In genomic region chr12:40139484-40140245, GRCm38 (mm10) we compare ENCODE assay signal across 25 mouse cellular contexts. TPM values are rescaled to one million over a fixed set of nuclear protein-coding genes. Genes with fewer than 3 reads are reported as not detected.
DNase-seq lines count a peak whose midpoint lies in the region; ATAC-seq and TF ChIP-seq lines count a peak whose summit lies in the region.
"Had no signal": no experiment of that assay in that cellular context is flagged by ENCODE, and none has a peak within 500 bp of the region (broad histone marks: within the 10 kb centered on the region; RNA-seq: fewer than 3 reads in every experiment).

No protein-coding gene starts in this region.

- no peaks in the 10 kb centered on the region for H3K36me3 ChIP-seq in kidney, embryonic 15.5 days
- H3K36me3 ChIP-seq in intestine, embryonic 16.5 days (ENCODE audit: control insufficient read depth, insufficient read depth, low read length), result no peaks in the 10 kb centered on the region
- no peaks in the 10 kb centered on the region for H3K36me3 ChIP-seq in small intestine, adult 2 months (ENCODE audit: control insufficient read depth, insufficient read depth, low read length)
- no peaks in the 10 kb centered on the region for H3K36me3 ChIP-seq in midbrain, embryonic 13.5 days
- H3K36me3 ChIP-seq: embryonic facial prominence, embryonic 12.5 days; embryonic facial prominence, embryonic 15.5 days had no signal

- peak; percentile 66; the same call in 1 of the 2 replicates for ATAC-seq in kidney, embryonic 15.5 days (replicated peaks; ENCODE audit: low FRiP score)
- peak; percentile 94 for ATAC-seq in intestine, embryonic 16.5 days
- ATAC-seq in midbrain, embryonic 13.5 days, result no peak
- ATAC-seq: CD4-positive, CD25-positive, alpha-beta regulatory T cell, adult 4 months; forebrain, embryonic 14.5 days; forebrain, postnatal 0 days had no signal

- H3K4me1 ChIP-seq in kidney, embryonic 15.5 days, result no peaks in the 10 kb centered on the region; the same call in 1 of the 2 replicates
- H3K4me1 ChIP-seq in intestine, embryonic 16.5 days (ENCODE audit: control insufficient read depth, insufficient read depth, low read length), result peaks cover 3% of the 10 kb centered on the region; the same call in 1 of the 2 replicates
- peaks cover 5% of the 10 kb centered on the region; the same call in 1 of the 2 replicates for H3K4me1 ChIP-seq in small intestine, adult 2 months (ENCODE audit: control insufficient read depth, insufficient read depth, insufficient read length, low read length)
- no peaks in the 10 kb centered on the region for H3K4me1 ChIP-seq in midbrain, embryonic 13.5 days (replicated peaks)
- H3K4me1 ChIP-seq: embryonic facial prominence, embryonic 12.5 days; embryonic facial prominence, embryonic 15.5 days had no signal

- TF ChIP-seq CTCF in small intestine, adult 2 months (IDR thresholded peaks at IDR 0.05; ENCODE audit: extremely low read depth, insufficient read length, insufficient replicate concordance, low read depth, low read length), result no peak

- 70% methylated on average over 8 of the region's 8 CpGs for WGBS in kidney, embryonic 15.5 days
- WGBS in intestine, embryonic 16.5 days, result 58% methylated on average over 8 of the region's 8 CpGs
- WGBS in small intestine, adult 2 months, result 28% methylated on average over 8 of the region's 8 CpGs
- 88% methylated on average over 8 of the region's 8 CpGs for WGBS in midbrain, embryonic 13.5 days

- H3K27ac ChIP-seq in kidney, embryonic 15.5 days, result peak overlapping the region; percentile 65; the same call in 1 of the 2 replicates
- peak overlapping the region; percentile 49; the same call in 1 of the 2 replicates for H3K27ac ChIP-seq in intestine, embryonic 16.5 days (ENCODE audit: low read length)
- H3K27ac ChIP-seq in small intestine, adult 2 months (ENCODE audit: insufficient read depth, low read depth, low read length), result peak overlapping the region; percentile 79
- H3K27ac ChIP-seq in midbrain, embryonic 13.5 days, result no peak overlapping the region
- H3K27ac ChIP-seq: embryonic facial prominence, embryonic 12.5 days; embryonic facial prominence, embryonic 15.5 days; gastrocnemius, adult 2 months; hindbrain, embryonic 14.5 days had no signal

- H3K27me3 ChIP-seq in kidney, embryonic 15.5 days, result no peaks in the 10 kb centered on the region
- H3K27me3 ChIP-seq in intestine, embryonic 16.5 days (replicated peaks; ENCODE audit: control insufficient read depth, insufficient read depth, low read length), result no peaks in the 10 kb centered on the region
- H3K27me3 ChIP-seq in small intestine, adult 2 months (ENCODE audit: control insufficient read depth, insufficient read depth, low read length), result no peaks in the 10 kb centered on the region
- no peaks in the 10 kb centered on the region for H3K27me3 ChIP-seq in midbrain, embryonic 13.5 days

- DNase-seq in kidney, postnatal 25 days, result no peak
- DNase-seq in kidney, postnatal 36 days, result peak; percentile 5 to 11
- no peak for DNase-seq in kidney, postnatal 4 days
- DNase-seq: adrenal gland, adult 2 months; adrenal gland, postnatal 14 days; cerebellum, adult 11 months; cerebellum, adult 2 months; cerebellum, adult 9-11 months; cerebellum, postnatal 25 days; forebrain, postnatal 0 days; gastrocnemius, adult 2 months; gastrocnemius, postnatal 14 days; heart, postnatal 36 days had no signal

- TF ChIP-seq POLR2A in small intestine, adult 2 months (IDR thresholded peaks at IDR 0.05; ENCODE audit: low read depth, low read length), result no peak

- H3K4me2 ChIP-seq in kidney, embryonic 15.5 days, result no peak overlapping the region
- H3K4me2 ChIP-seq in intestine, embryonic 16.5 days (ENCODE audit: low read depth, low read length), result no peak overlapping the region
- H3K4me2 ChIP-seq in midbrain, embryonic 13.5 days (replicated peaks), result no peak overlapping the region
- H3K4me2 ChIP-seq: embryonic facial prominence, embryonic 12.5 days; embryonic facial prominence, embryonic 15.5 days; heart, embryonic 11.5 days; hindbrain, embryonic 14.5 days had no signal

- H3K9me3 ChIP-seq in kidney, embryonic 15.5 days (replicated peaks), result no peaks in the 10 kb centered on the region
- no peaks in the 10 kb centered on the region for H3K9me3 ChIP-seq in intestine, embryonic 16.5 days (ENCODE audit: control insufficient read depth, low read length)
- no peaks in the 10 kb centered on the region for H3K9me3 ChIP-seq in midbrain, embryonic 13.5 days
- H3K9me3 ChIP-seq: embryonic facial prominence, embryonic 12.5 days; embryonic facial prominence, embryonic 15.5 days had no signal

- H3K4me3 ChIP-seq in kidney, embryonic 15.5 days (replicated peaks), result no peak overlapping the region
- H3K4me3 ChIP-seq in intestine, embryonic 16.5 days (ENCODE audit: low read length), result no peak overlapping the region
- H3K4me3 ChIP-seq in small intestine, adult 2 months (ENCODE audit: low read depth, low read length), result no peak overlapping the region
- H3K4me3 ChIP-seq in midbrain, embryonic 13.5 days (replicated peaks), result no peak overlapping the region
- H3K4me3 ChIP-seq: embryonic facial prominence, embryonic 12.5 days; embryonic facial prominence, embryonic 15.5 days; gastrocnemius, adult 2 months had no signal

- no peak overlapping the region for H3K9ac ChIP-seq in kidney, embryonic 15.5 days
- H3K9ac ChIP-seq in intestine, embryonic 16.5 days (ENCODE audit: low read depth, low read length), result no peak overlapping the region
- H3K9ac ChIP-seq in midbrain, embryonic 13.5 days (replicated peaks), result no peak overlapping the region
- H3K9ac ChIP-seq: embryonic facial prominence, embryonic 12.5 days; embryonic facial prominence, embryonic 15.5 days; forebrain, postnatal 0 days; hindbrain, embryonic 14.5 days had no signal

RNA-seq across cellular contexts. Expression of gene Scin, which starts 5.6 kb away (rescaled TPM):
- 14.9 and 19.9 TPM in 2 replicates for polyA plus RNA-seq in kidney, embryonic 15.5 days (2015; fragmentation: Nextera tagmentation; extraction: Ambion mirVana)
- 67.5 and 79.3 TPM in 2 replicates for polyA plus RNA-seq in intestine, embryonic 16.5 days (2015; fragmentation: Nextera tagmentation; extraction: Ambion mirVana)
- polyA plus RNA-seq in small intestine, adult 2 months (2012; rRNA removed), result 17.8 and 79.2 TPM in 2 replicates
- not detected in 2 replicates for polyA plus RNA-seq in midbrain, embryonic 13.5 days (2015; fragmentation: Nextera tagmentation; extraction: Ambion mirVana)
- polyA plus RNA-seq: C2C12; forebrain, embryonic 11.5 days; forebrain, embryonic 14.5 days; hindbrain, embryonic 14.5 days had no signal

RNA-seq across cellular contexts. Expression of gene Lsmem1, which starts 59.6 kb away (rescaled TPM):
- 0.17 and 0.24 TPM in 2 replicates for polyA plus RNA-seq in kidney, embryonic 15.5 days (2015; fragmentation: Nextera tagmentation; extraction: Ambion mirVana)
- polyA plus RNA-seq in intestine, embryonic 16.5 days (2015; fragmentation: Nextera tagmentation; extraction: Ambion mirVana), result not detected in 2 replicates
- not detected in 2 replicates for polyA plus RNA-seq in small intestine, adult 2 months (2012; rRNA removed)
- not detected in 2 replicates for polyA plus RNA-seq in midbrain, embryonic 13.5 days (2015; fragmentation: Nextera tagmentation; extraction: Ambion mirVana)
- polyA plus RNA-seq: adrenal gland, adult 2 months; CD4-positive, CD25-positive, alpha-beta regulatory T cell, adult 4 months; forebrain, embryonic 11.5 days; forebrain, embryonic 14.5 days; hindbrain, embryonic 14.5 days had no signal

Comparison
In these comparisons a context has a peak if more than half of its experiments do, and no peak if none do; other contexts are left out.
1. DNase-seq: peak in kidney, postnatal 36 days (2 of 2); none in kidney, postnatal 25 days (0 of 2) and kidney, postnatal 4 days (0 of 2).
2. RNA of gene Scin, which starts 5.6 kb away (polyA plus RNA-seq): 17.8 to 79.2 TPM in small intestine, adult 2 months, 67.5 to 79.3 TPM in intestine, embryonic 16.5 days and 14.9 to 19.9 TPM in kidney, embryonic 15.5 days; not detected in midbrain, embryonic 13.5 days; every median in the first group is over 10 times any median in the second.